Mouse (Mus musculus) olfactory bulb, adult 2 months (tissue): ENCODE measurements around the gene Gm973.

ENCODE experiments used
- CTCF ChIP-seq: fragments of 200-500 bp; IDR thresholded peaks from 2 replicates; pipeline ENCODE4 v1.5.1; 2012; ENCODE audit warnings: low read depth, mild to moderate bottlenecking, low read length, moderate library complexity; ENCODE audit not compliant: insufficient read depth
- POLR2A ChIP-seq: fragments of 200-500 bp; IDR thresholded peaks from 2 replicates; pipeline ENCODE4 v1.6.1; 2012; ENCODE audit warnings: mild to moderate bottlenecking, low read depth, low read length, moderate library complexity; ENCODE audit not compliant: insufficient read depth

GRCm38 (mm10) chr1:59651201-59651819, 135.2 kb downstream of the Gm973 start:
- TF ChIP-seq CTCF (no peak), POLR2A (no peak)
